Mouse (Mus musculus) T-cell, adult 2 months (primary cell): ENCODE measurements around the gene Olfr904.
"Not testable (repeated sequence)": the region's sequence is repeated elsewhere in the genome, so short reads cannot be mapped to it uniquely, and the experiment has no call there.

Source experiments
- DNase-seq: peaks from one replicate; pipeline ENCODE4 v3.0.0; 2022; ENCODE audit warnings: low spot score

Gene Olfr904

GRCm38 (mm10) chr9:38462844-38463243 is at the start of gene Olfr904:
Olfr904 (plus strand) TSS chr9:38463144.
- DNase-seq = no peak

DNA sequence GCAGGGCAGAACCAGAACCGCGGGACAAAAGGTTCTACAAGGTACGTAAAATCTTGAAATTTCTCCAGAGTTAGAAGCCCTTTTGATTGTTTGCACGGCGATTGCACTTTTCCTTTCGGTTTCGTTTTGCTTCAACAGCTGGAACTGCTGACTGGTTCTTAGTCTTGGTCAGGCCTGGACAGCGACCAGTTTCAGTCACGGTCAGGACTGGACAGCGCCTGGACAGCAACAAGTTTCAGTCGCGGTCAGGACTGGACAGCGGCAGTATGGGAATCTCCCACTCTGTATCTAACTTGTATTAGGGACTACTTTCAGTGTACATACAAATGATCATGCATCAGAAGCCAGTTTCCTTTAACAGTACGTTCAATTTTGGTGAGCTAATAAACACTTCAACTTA is 49.4 kb upstream of the Olfr904 start:
- DNase-seq = not testable (repeated sequence)

- no peak for DNase-seq
Observed at GRCm38 (mm10) chr9:38423801-38424200, 39.1 kb upstream of the Olfr904 start.

- no peak for DNase-seq
Observed at GRCm38 (mm10) chr9:38427026-38427425, 35.9 kb upstream of the Olfr904 start.

- no peak for DNase-seq
Observed at GRCm38 (mm10) chr9:38429155-38429554, 33.8 kb upstream of the Olfr904 start, which contains the start of gene Olfr901. Olfr901 (plus strand) TSS chr9:38429455.

- no peak for DNase-seq
Observed at GRCm38 (mm10) chr9:38447352-38447751, 15.6 kb upstream of the Olfr904 start, which contains the start of gene Olfr902. Olfr902 (plus strand) TSS chr9:38447652.

DNA sequence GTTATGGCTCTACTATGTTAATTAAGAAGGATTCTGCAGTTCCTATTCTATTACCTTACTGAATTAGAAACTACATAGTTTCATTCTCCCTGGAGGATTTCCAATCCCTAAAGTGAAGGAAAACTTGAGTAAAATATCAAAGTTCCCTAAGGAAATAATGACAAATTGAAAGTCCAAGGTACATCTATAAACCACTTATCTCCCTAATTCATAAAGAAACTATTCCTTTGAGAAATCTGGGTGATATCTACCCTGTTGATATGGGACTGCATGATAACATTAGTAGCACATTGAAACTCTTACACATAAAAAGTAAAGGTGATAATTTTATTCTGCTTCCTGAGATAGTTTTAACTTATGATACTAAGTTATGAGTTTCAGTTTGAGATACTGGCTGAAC is 7.9 kb downstream of the Olfr904 start, which contains the start of gene Olfr905:
Olfr905 (plus strand) TSS at position 301 of the 400 bp plus-strand sequence.
- no peak for DNase-seq

DNA sequence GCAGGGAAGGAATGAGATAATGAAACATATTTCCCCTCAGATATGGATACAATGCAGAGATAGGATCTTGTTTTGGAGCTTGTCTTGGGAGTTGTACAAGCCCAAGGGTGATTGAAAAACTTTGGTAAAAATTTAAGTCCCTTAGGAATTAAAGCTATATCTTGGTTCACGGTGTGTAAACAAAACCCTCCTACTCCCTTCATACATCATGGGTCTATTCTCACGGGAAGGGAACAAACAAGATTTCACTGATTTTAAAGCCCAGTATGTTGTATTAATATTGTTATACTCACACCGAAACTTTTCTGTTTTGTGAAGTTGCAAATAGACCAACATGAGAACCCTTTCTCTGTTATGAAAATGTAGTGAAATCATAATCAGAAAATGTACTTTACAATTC is 23.8 kb downstream of the Olfr904 start, which contains the start of gene Olfr906:
Olfr906 (plus strand) TSS at position 301 of the 400 bp plus-strand sequence.
- no peak for DNase-seq

DNA sequence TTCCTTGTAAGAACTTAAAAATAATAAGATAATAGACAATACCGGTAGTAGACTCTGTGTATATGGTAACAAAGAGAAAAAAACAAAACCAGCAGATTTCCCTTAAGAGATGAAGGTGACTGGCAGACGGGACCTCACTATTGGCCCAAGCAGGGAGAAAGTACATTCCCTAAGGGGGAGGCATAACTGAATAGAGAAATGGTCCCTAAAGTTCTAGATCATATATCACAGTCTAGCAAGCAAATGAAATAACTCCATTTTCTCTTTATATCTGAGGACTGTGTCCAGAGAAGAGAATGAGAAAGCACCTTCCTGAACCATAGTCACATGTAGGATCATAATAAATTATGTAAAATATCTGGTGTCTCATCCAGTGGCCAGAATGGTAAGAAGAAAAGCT is 32.6 kb downstream of the Olfr904 start, which contains the start of gene Olfr907:
Olfr907 (plus strand) TSS at position 301 of the 400 bp plus-strand sequence.
- DNase-seq = no peak

DNA sequence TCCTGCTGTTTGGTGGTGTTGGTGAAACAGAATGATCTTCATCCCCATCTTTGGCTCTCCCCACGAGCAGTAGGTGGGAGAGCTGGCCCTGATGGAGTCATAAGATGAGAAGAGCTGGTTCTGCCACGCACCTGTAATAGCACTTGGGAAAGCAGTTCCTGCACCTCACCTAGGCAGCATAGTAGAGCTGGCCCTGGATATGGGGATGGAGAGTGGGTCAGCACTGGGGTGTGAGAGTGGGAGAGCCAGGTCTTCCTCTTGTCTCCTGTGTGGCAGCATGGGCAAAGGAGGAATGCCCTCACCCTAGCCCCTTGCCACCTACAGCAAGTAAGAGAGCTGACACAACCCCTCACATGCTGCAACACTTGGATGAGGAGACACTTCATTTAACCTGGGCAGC is 49.4 kb downstream of the Olfr904 start:
- no peak for DNase-seq
